ENCODE assay signal across 8 mouse cellular contexts in genomic region chrX:170019219-170019953, GRCm38 (mm10). TPM values are rescaled to one million over a fixed set of nuclear protein-coding genes. Genes with fewer than 3 reads are reported as not detected.
DNase-seq lines count a peak whose midpoint lies in the region; ATAC-seq and TF ChIP-seq lines count a peak whose summit lies in the region.
"Not testable (repeated sequence)": the region's sequence is repeated elsewhere in the genome, so short reads cannot be mapped to it uniquely, and the experiment has no call there.

No protein-coding gene starts in this region.

- H3K9me3 ChIP-seq in G1E (replicated peaks), result peaks cover 10% of the 10 kb centered on the region
- H3K9me3 ChIP-seq in hindbrain, embryonic 11.5 days (ENCODE audit: control insufficient read depth, low read length), result peaks cover 14% of the 10 kb centered on the region
- peaks cover 13% of the 10 kb centered on the region for H3K9me3 ChIP-seq in limb, embryonic 10.5 days (replicated peaks)
- peaks cover 22% of the 10 kb centered on the region for H3K9me3 ChIP-seq in neural tube, embryonic 15.5 days (replicated peaks)

- not testable (repeated sequence) for TF ChIP-seq CTCF in G1E (IDR thresholded peaks at IDR 0.05; ENCODE audit: low read depth, low read length); gastrocnemius, adult 2 months (IDR thresholded peaks at IDR 0.05)

- ATAC-seq in G1E (ENCODE audit: extremely low read depth, insufficient number of reproducible peaks, low FRiP score, poor library complexity, severe bottlenecking), result not testable (repeated sequence)
- peak; percentile 61 for ATAC-seq in hindbrain, embryonic 11.5 days (ENCODE audit: low FRiP score)
- peak; percentile 7 for ATAC-seq in megakaryocyte progenitor cell, adult 5-6 weeks (replicated peaks; ENCODE audit: poor library complexity)
- ATAC-seq in neural tube, embryonic 15.5 days (ENCODE audit: low FRiP score), result peak; percentile 39

- intact Hi-C loops in gastrocnemius, adult 2 months (cut with DNase I), result not testable (repeated sequence)

- WGBS in hindbrain, embryonic 11.5 days, result 86% methylated on average over 30 of the region's 30 CpGs
- 87% methylated on average over 30 of the region's 30 CpGs for WGBS in limb, embryonic 10.5 days
- 86% methylated on average over 30 of the region's 30 CpGs for WGBS in neural tube, embryonic 15.5 days

- peaks cover 15% of the 10 kb centered on the region for H3K4me1 ChIP-seq in G1E (ENCODE audit: insufficient read depth, low read depth, low read length)
- H3K4me1 ChIP-seq in hindbrain, embryonic 11.5 days (replicated peaks; ENCODE audit: control insufficient read depth, insufficient read depth, low read length); limb, embryonic 10.5 days; neural tube, embryonic 15.5 days: not testable (repeated sequence)

- H3K4me2 ChIP-seq in hindbrain, embryonic 11.5 days (replicated peaks; ENCODE audit: low read depth, low read length); neural tube, embryonic 15.5 days: not testable (repeated sequence)

- not testable (repeated sequence) for H3K27ac ChIP-seq in gastrocnemius, adult 2 months; limb, embryonic 10.5 days; neural tube, embryonic 15.5 days (replicated peaks)
- H3K27ac ChIP-seq in hindbrain, embryonic 11.5 days (ENCODE audit: low read depth, low read length), result peak overlapping the region; percentile 8; the same call in 1 of the 2 replicates

- peak; percentile 52 for DNase-seq in G1E (ENCODE audit: low spot score)
- DNase-seq in embryo, embryonic 9.5 days (ENCODE audit: extremely low spot score), result peak; percentile 51
- DNase-seq in gastrocnemius, adult 2 months, result peak; percentile 64
- peak; percentile 34 for DNase-seq in hindbrain, embryonic 11.5 days (ENCODE audit: low spot score)
- peak; percentile 71 for DNase-seq in limb, embryonic 10.5 days (ENCODE audit: low spot score)
- peak; percentile 71 for DNase-seq in urinary bladder, adult 2 months (ENCODE audit: low spot score)

- H3K9ac ChIP-seq in hindbrain, embryonic 11.5 days (ENCODE audit: low read depth, low read length); neural tube, embryonic 15.5 days (replicated peaks): not testable (repeated sequence)

- peaks cover 21% of the 10 kb centered on the region for H3K36me3 ChIP-seq in G1E (replicated peaks)
- peaks cover 15% of the 10 kb centered on the region for H3K36me3 ChIP-seq in hindbrain, embryonic 11.5 days (ENCODE audit: control insufficient read depth, insufficient read depth, low read length)
- H3K36me3 ChIP-seq in limb, embryonic 10.5 days, result peaks cover 62% of the 10 kb centered on the region
- peaks cover 31% of the 10 kb centered on the region for H3K36me3 ChIP-seq in neural tube, embryonic 15.5 days

- not testable (repeated sequence) for H3K27me3 ChIP-seq in G1E (ENCODE audit: insufficient read depth, low read length); hindbrain, embryonic 11.5 days (ENCODE audit: control insufficient read depth, insufficient read depth, low read length); limb, embryonic 10.5 days (ENCODE audit: low read depth, poor library complexity, severe bottlenecking); neural tube, embryonic 15.5 days (replicated peaks)

- peak overlapping the region; percentile 68; the same call in 1 of the 2 replicates for H3K4me3 ChIP-seq in G1E (ENCODE audit: low read depth, low read length)
- H3K4me3 ChIP-seq in gastrocnemius, adult 2 months; hindbrain, embryonic 11.5 days (ENCODE audit: low read depth, low read length); limb, embryonic 10.5 days; neural tube, embryonic 15.5 days (replicated peaks): not testable (repeated sequence)

RNA-seq across cellular contexts. Expression of gene Gm21887, which starts 9.9 kb away (rescaled TPM):
- total RNA-seq in G1E (2014; fragmentation: Nextera tagmentation), result 163 and 204 TPM in 2 replicates
- total RNA-seq in G1E (2017), result 35.4 and 44.4 TPM in 2 replicates
- 300 and 429 TPM in 2 replicates for polyA plus RNA-seq in G1E (2012)
- total RNA-seq in gastrocnemius, adult 2 months (2021), result 10 to 100 TPM; 25.3 to 29.1 TPM
- polyA plus RNA-seq in hindbrain, embryonic 11.5 days (2014; fragmentation: Nextera tagmentation; extraction: Ambion mirVana), result 174 and 175 TPM in 2 replicates
- polyA plus RNA-seq in limb, embryonic 10.5 days (2016; fragmentation: Nextera tagmentation; extraction: Ambion mirVana), result 253 and 254 TPM in 2 replicates
- 69.2 and 81.4 TPM in 2 replicates for total RNA-seq in megakaryocyte progenitor cell, adult 5-6 weeks (2015)
- total RNA-seq in megakaryocyte progenitor cell, adult 5-6 weeks (2017), result 171 and 231 TPM in 2 replicates
- 134 and 143 TPM in 2 replicates for polyA plus RNA-seq in neural tube, embryonic 15.5 days (2015; fragmentation: Nextera tagmentation; extraction: Ambion mirVana)
- 220 and 239 TPM in 2 replicates for polyA plus RNA-seq in urinary bladder, adult 2 months (2012; rRNA removed)
